Mouse (Mus musculus) hindlimb bud, embryonic 11.5 days (tissue): Measurements from ENCODE around the gene Gpat3.
A peak's percentile ranks its signal among the peaks of the same experiment; 100 is the strongest.

Source experiments
- DNase-seq: peaks from one replicate; pipeline ENCODE4 v3.0.0-alpha.2; 2012; ENCODE audit warnings: low read depth, low spot score; ENCODE audit errors: extremely low spot score

The Gpat3 gene

GRCm38 (mm10) chr5:100913274-100913673 lies 67.8 kb downstream of the Gpat3 start:
- no peak for DNase-seq

DNA sequence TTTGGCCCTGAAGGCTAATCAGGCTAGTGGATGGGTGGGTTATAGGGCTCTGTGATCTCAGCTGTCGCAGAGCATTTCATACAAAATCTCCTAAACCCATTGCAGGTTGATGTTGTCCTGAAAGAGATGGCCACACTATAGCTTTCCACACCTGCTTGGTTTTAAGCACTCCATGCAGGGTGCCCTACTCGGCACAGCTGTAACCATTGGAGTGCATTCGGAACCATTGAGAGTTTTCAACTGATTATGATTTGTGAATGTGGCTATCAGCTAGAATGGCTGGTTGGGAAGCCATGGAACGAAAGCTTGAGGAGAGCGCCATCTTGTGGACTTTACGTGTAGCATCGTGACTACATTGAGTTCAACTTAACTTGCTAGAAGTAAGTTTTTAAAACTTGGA lies 69.5 kb downstream of the Gpat3 start:
- DNase-seq = peak; percentile 22

- DNase-seq = no peak
Measured at GRCm38 (mm10) chr5:100915411-100915810, 69.9 kb downstream of the Gpat3 start.

GRCm38 (mm10) chr5:100916416-100916815 lies 70.9 kb downstream of the Gpat3 start:
- no peak for DNase-seq

DNA sequence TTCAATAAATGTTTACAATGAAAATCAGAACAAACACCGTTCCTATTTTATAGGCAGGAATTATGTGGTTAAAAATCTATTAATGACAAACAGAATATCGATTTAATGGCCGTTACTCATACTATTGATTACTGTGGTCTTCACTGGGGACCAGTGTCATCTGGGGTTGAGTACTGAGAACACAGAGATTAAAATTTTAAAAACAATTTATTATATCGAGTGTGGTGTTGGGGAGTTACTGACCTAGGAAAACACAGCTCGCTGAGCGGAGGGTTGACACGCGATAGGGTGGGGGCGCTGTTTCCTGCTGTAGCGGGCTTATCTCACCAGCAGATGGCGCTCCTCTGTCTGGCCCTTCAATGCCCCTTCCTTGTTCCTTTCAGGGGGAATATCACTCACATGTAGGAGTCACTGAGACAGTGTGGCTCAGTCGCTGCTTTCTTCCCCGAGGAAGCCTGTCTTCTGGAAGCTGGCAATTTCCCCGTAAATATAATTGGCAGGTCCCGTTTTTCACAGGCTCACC lies 71.8 kb downstream of the Gpat3 start:
- DNase-seq = peak; percentile 37

GRCm38 (mm10) chr5:100919069-100919468 lies 73.6 kb downstream of the Gpat3 start:
- peak; percentile 86 for DNase-seq

- no peak for DNase-seq
Measured at GRCm38 (mm10) chr5:100929698-100930097, 84.2 kb downstream of the Gpat3 start.

- no peak for DNase-seq
Measured at GRCm38 (mm10) chr5:100943716-100944115, 98.2 kb downstream of the Gpat3 start.

DNA sequence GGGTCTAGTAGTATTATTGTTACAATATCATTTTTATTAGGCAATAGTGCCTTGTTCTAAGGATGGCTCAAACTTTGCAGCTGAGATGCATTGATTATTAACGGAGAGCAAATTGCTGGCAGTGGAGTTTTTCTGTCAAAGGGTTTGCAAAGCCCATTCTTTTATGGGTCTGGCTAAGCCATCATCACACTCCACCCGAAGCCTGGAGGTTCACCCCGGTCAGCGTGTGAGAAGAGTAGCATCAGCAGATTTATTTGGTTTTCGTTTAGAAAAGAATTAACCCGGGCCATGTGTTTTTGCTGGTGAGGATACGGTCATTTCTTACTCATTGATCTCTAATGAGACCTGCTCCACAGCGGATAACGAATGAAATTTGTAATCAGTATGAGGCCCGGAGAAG lies 99.8 kb downstream of the Gpat3 start:
- DNase-seq = no peak
